ENCODE assay signal across 5 mouse cellular contexts in the genomic region with DNA sequence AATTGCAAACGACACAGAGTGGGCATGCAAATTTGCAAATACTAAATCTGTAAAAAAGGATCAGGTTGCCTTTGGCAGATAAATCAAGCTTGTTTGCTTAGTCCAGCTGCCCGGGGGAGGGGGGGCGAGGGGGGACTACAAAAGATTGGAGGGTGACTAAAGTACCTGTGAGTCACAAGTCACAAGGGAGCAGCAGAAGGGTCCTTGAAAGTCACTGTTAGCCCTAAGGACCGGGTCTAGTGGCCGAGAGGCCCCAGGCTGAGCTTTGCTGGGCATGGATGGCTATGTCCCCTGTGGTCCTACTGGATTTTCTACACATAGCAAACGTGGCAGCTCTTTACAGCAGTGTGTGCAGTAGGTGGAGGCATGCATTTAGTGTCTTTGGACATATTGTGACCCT.
"Had no signal": no experiment of that assay in that cellular context is flagged by ENCODE, and none has a peak within 500 bp of the region (broad histone marks: within the 10 kb centered on the region; RNA-seq: fewer than 3 reads in every experiment).

No protein-coding gene starts in this region.

- DNase-seq: kidney, adult 8-10 months; kidney, postnatal 4 days; right cerebral cortex, adult 18-20 months; right cerebral cortex, postnatal 25 days; thymus, postnatal 14 days had no signal
